Mouse (Mus musculus) naive thymus-derived CD4-positive, alpha-beta T cell, adult 2 months (primary cell): ENCODE data around the gene Cd300ld5.
"Not testable (repeated sequence)": the region's sequence is repeated elsewhere in the genome, so short reads cannot be mapped to it uniquely, and the experiment has no call there.

Source experiments
- DNase-seq: peaks from one replicate; pipeline ENCODE4 v3.0.0-alpha.2; 2011; ENCODE audit warnings: low read depth

Gene Cd300ld5

DNA sequence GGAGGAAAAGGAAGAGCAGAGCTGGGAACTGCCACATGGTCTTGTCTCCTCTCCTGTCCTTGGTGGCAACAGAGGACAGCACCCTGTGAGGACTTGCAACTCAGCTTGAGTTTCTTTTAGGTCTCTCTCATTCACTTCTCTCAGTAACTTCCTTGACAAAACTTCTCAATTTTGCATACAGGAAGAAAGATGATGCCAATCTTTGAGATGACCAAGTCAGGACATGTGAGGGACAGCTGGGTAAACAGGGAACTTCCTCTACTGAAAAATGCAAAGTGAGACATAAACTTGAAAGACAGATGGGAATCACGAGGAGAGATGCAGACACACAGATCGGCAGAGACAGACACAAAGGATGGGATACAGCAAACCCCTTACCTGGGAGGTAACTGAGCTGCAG lies 10.7 kb upstream of the Cd300ld5 start, which contains the start of gene Cd300ld3:
Cd300ld3 (minus strand) TSS at position 151 of the 400 bp plus-strand sequence.
- DNase-seq, result no peak

DNA sequence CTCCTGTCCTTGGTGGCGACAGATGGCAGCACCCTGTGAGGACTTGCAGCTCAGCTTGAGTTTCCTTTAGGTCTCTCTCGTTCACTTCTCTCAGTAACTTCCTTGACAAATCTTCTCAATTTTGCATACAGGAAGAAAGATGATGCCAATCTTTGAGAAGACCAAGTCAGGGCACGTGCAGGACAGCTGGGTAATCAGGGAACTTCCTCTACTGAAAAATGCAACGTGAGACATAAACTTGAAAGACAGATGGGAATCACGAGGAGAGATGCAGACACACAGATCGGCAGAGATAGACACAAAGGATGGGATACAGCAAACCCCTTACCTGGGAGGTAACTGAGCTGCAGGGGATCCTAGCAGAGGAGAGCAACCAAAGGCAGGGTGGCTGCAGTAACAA lies 10.7 kb downstream of the Cd300ld5 start, which contains the start of gene Cd300ld4:
Cd300ld4 (minus strand) TSS at position 101 of the 400 bp plus-strand sequence.
- not testable (repeated sequence) for DNase-seq

DNA sequence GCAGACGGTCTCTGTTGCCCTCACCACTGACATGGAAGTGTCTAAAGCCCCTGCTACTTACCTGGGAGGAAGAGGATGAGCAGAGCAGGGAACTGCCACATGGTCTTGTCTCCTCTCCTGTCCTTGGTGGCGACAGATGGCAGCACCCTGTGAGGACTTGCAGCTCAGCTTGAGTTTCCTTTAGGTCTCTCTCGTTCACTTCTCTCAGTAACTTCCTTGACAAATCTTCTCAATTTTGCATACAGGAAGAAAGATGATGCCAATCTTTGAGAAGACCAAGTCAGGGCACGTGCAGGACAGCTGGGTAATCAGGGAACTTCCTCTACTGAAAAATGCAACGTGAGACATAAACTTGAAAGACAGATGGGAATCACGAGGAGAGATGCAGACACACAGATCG lies 21.5 kb downstream of the Cd300ld5 start, which contains the start of gene Cd300ld2:
Cd300ld2 (minus strand) TSS at position 101 of the 400 bp plus-strand sequence.
- not testable (repeated sequence) for DNase-seq

DNA sequence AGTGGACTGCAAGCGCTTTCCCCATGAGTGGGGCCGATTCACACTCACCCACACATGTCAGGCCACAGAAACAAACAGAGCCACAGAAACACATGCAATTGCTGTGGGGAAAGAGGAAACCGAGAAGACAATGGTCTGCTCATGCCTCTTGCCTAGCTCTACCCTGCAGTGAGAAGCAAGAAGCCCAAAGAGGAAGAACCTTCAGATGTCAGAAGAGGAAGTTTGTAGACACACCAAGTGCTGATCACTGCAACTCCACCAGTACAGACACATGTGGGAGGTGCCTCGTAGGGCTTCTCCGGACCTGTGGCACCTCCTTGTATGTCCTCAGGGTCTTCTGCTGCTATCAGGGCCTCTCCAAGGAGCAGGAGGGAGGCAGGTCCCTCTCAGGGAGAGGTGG lies 33.5 kb downstream of the Cd300ld5 start:
- no peak for DNase-seq

DNA sequence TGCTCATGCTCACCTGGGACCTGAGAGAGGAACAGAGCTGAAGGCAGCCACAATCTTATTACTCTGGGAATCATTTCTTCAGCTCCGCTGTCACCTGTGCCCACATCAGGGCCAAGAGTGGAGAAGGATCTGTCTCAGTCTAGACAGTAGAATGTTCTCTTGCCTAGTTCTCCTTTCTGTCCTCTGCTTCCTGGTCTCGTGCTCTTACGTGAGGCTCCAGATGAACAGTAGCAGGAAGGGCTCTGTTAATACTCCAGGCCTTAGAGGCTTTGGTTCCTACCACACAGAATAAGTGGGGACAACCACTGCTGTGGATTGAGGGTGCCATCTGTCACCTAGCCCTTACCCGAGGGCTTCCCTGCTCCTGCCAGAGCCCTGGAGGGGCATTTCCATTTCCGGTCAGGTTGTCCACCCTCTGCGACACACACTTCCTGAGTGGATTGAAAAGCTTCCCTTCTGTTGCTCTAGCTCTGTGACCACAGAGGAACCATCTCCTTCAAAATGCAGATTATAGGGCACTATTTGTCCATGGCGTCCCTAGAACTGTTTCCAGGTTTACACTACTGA lies 36.0 kb downstream of the Cd300ld5 start, which contains the start of gene Cd300c2:
Cd300c2 (minus strand) TSS at position 407 of the 567 bp plus-strand sequence.
- DNase-seq, result no peak

DNA sequence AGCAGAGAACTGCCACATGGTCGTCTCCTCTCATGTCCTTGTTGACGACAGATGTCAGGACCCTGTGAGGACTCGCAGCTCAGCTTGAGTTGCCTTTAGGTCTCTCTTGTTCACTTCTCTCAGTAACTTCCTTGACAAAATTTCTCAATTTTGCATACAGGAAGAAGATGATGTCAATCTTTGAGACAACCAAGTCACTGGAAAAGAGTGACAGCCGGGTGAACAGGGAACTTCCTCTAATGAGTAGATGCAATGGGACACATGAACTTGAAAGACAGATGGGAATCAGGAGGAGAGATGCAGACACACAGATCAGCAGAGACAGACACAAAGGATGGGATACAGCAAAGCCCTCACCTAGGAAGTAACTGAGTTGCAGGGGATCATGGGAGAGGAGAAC lies 47.8 kb downstream of the Cd300ld5 start, which contains the start of gene Cd300ld:
Cd300ld (minus strand) TSS at position 130 of the 400 bp plus-strand sequence.
- no peak for DNase-seq

DNA sequence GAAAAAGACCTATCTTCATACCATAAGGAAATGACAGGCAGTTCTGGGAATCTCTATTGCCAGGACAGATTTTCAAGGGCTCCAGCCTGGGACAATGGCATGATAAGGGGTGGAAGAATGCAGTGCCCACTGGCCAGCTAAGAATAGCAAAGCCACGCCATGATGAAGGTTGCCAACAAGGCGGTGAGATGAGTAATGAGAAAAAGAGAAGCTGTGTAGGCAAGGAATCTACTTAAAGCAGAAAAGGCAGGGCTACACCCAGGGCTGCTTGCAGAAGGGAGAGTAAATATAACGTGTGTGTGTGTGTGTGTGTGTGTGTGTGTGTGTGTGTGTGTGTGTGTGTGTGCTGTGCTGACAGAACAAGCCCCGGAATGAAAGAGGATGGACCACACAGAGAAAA lies 55.7 kb downstream of the Cd300ld5 start:
- no peak for DNase-seq
